Mouse (Mus musculus) limb, embryonic 14.5 days (tissue): Measurements from ENCODE around the gene Sema3f. TPM values are rescaled to one million over a fixed set of nuclear protein-coding genes. Genes with fewer than 3 reads are reported as not detected.
A peak's percentile ranks its signal among the peaks of the same experiment; 100 is the strongest.

Experiments
- ATAC-seq: fragments of 200-750 bp; cut with Nextera tagmentation; 2 replicates; pipeline ENCODE4 v1.8.0; 2017; ENCODE audit warnings: low read depth, moderate number of reproducible peaks, moderate TSS enrichment; ENCODE audit not compliant: low FRiP score
- DNase-seq: peaks from one replicate; pipeline ENCODE4 v3.0.0-alpha.2; 2015; ENCODE audit warnings: low spot score
- H3K27ac ChIP-seq: fragments of 300-500 bp; sonication (generic); replicated peaks from 2 replicates; pipeline ENCODE4 v1.5.1; 2014; ENCODE audit warnings: low read depth, mild to moderate bottlenecking, low read length, moderate library complexity, mixed read lengths
- H3K27me3 ChIP-seq: fragments of 300-500 bp; sonication (generic); 2 replicates; pipeline ENCODE4 v1.6.1; 2014; ENCODE audit warnings: low read length, mixed read lengths; ENCODE audit not compliant: control insufficient read depth, insufficient read depth
- H3K36me3 ChIP-seq: fragments of 300-500 bp; sonication (generic); 2 replicates; pipeline ENCODE4 v1.6.1; 2014; ENCODE audit warnings: mild to moderate bottlenecking, low read length, moderate library complexity, mixed read lengths; ENCODE audit not compliant: control insufficient read depth, insufficient read depth
- H3K4me1 ChIP-seq: fragments of 300-500 bp; sonication (generic); 2 replicates; pipeline ENCODE4 v1.6.1; 2014; ENCODE audit warnings: antibody characterized with exemption, low read length, mixed read lengths; ENCODE audit not compliant: control insufficient read depth, insufficient read depth
- H3K4me2 ChIP-seq: fragments of 300-500 bp; sonication (generic); replicated peaks from 2 replicates; pipeline ENCODE4 v1.6.1; 2014; ENCODE audit warnings: low read depth, mild to moderate bottlenecking, low read length, moderate library complexity; ENCODE audit not compliant: severe bottlenecking
- H3K4me3 ChIP-seq: fragments of 300-500 bp; sonication (generic); replicated peaks from 2 replicates; pipeline ENCODE4 v1.5.1; 2014; ENCODE audit warnings: low read length
- H3K9ac ChIP-seq: fragments of 300-500 bp; sonication (generic); 2 replicates; pipeline ENCODE4 v1.6.1; 2014; ENCODE audit warnings: mild to moderate bottlenecking, low read depth, low read length, moderate library complexity; ENCODE audit not compliant: severe bottlenecking
- H3K9me3 ChIP-seq: fragments of 300-500 bp; sonication (generic); 2 replicates; pipeline ENCODE4 v1.6.1; 2016; ENCODE audit warnings: low read length; ENCODE audit not compliant: control insufficient read depth
- POLR2A ChIP-seq: fragments of 200-500 bp; IDR thresholded peaks from 2 replicates; pipeline ENCODE4 v1.8.0; 2012; ENCODE audit warnings: inconsistent platforms, mild to moderate bottlenecking, moderate library complexity, borderline replicate concordance; ENCODE audit not compliant: insufficient read depth, insufficient read length; ENCODE audit errors: extremely low read depth
- WGBS: fragments of 180-500 bp; shearing (Covaris S2); extraction: QIAGEN DNeasy Blood & Tissue Kit; methylation state at CpG from one replicate; pipeline ENCODE4 v1.1.7; 2014; 5-methylcytosine and 5-hydroxymethylcytosine counted together
- polyA plus RNA-seq, 2 experiments: library from polyadenylated mRNA; depleted of rRNA in 1 of 2; stranded (reverse) in 1 of 2; unstranded in 1 of 2; fragments of >200 nt; fragmentation: Nextera tagmentation in 1 of 2; extraction: Ambion mirVana in 1 of 2; gene quantifications; 2 replicates each; pipeline versions ENCODE4 v1.2.1 to v1.2.3; 2012 to 2014

The Sema3f gene
- polyA plus RNA-seq, 2 experiments, result 48.8 to 228 TPM

- Histone ChIP-seq H3K4me3 (no peak overlapping the region), H3K27ac (no peak overlapping the region), H3K36me3 (no peaks in the 10 kb centered on the region), H3K9ac (no peak overlapping the region), H3K27me3 (peaks cover 4% of the 10 kb centered on the region; the same call in 1 of the 2 replicates), H3K9me3 (no peaks in the 10 kb centered on the region), H3K4me1 (peaks cover 8% of the 10 kb centered on the region), H3K4me2 (no peak overlapping the region)
- ATAC-seq (no peak), DNase-seq (no peak)
- no peak for TF ChIP-seq POLR2A
- 69% methylated on average over 9 of the region's 9 CpGs for WGBS
These were observed 46.8 kb downstream of the Sema3f start for GRCm38 (mm10) chr9:107663525-107663924.

GRCm38 (mm10) chr9:107662342-107662741 is 47.9 kb downstream of the Sema3f start:
- Histone ChIP-seq H3K4me1 (peaks cover 8% of the 10 kb centered on the region), H3K9ac (no peak overlapping the region), H3K36me3 (no peaks in the 10 kb centered on the region), H3K9me3 (no peaks in the 10 kb centered on the region), H3K4me3 (no peak overlapping the region), H3K27ac (no peak overlapping the region), H3K4me2 (no peak overlapping the region), H3K27me3 (peaks cover 4% of the 10 kb centered on the region; the same call in 1 of the 2 replicates)
- ATAC-seq (no peak), DNase-seq (no peak)
- TF ChIP-seq POLR2A, result no peak
- WGBS, result 73% methylated on average over 8 of the region's 8 CpGs

GRCm38 (mm10) chr9:107660777-107661176 is 49.5 kb downstream of the Sema3f start:
- no peak for ATAC-seq

GRCm38 (mm10) chr9:107659961-107660360 is 50.3 kb downstream of the Sema3f start:
- no peaks in the 10 kb centered on the region for H3K4me1 ChIP-seq
- no peaks in the 10 kb centered on the region for H3K36me3 ChIP-seq
- peak overlapping the region; percentile 21; the same call in 1 of the 2 replicates for H3K9ac ChIP-seq
- DNase-seq, result no peak
- ATAC-seq, result no peak
- H3K4me3 ChIP-seq, result no peak overlapping the region
- H3K27me3 ChIP-seq, result no peaks in the 10 kb centered on the region
- no peak overlapping the region for H3K4me2 ChIP-seq
- WGBS, result 86% methylated on average over 3 of the region's 3 CpGs
- no peak for TF ChIP-seq POLR2A
- no peak overlapping the region for H3K27ac ChIP-seq
- H3K9me3 ChIP-seq, result no peaks in the 10 kb centered on the region

More at GRCm38 (mm10) chr9:107660777-107661176, 49.5 kb downstream of the Sema3f start:
- DNase-seq, result no peak
- H3K4me2 ChIP-seq, result no peak overlapping the region
- H3K27me3 ChIP-seq, result no peaks in the 10 kb centered on the region; the same call in 1 of the 2 replicates
- H3K9ac ChIP-seq, result no peak overlapping the region
- H3K9me3 ChIP-seq, result no peaks in the 10 kb centered on the region
- TF ChIP-seq POLR2A, result no peak
- no peak overlapping the region for H3K27ac ChIP-seq
- no peak overlapping the region for H3K4me3 ChIP-seq
- 55% methylated on average over 3 of the region's 3 CpGs for WGBS
- H3K4me1 ChIP-seq, result no peaks in the 10 kb centered on the region
- no peaks in the 10 kb centered on the region for H3K36me3 ChIP-seq

- 78% methylated on average over 8 of the region's 10 CpGs for WGBS
- no peak overlapping the region for H3K27ac ChIP-seq
These were observed 50.7 kb downstream of the Sema3f start for GRCm38 (mm10) chr9:107659551-107659950.

GRCm38 (mm10) chr9:107658096-107658495 is 52.2 kb downstream of the Sema3f start:
- Histone ChIP-seq H3K9ac (no peak overlapping the region), H3K9me3 (no peaks in the 10 kb centered on the region), H3K4me3 (no peak overlapping the region), H3K4me2 (no peak overlapping the region), H3K27me3 (no peaks in the 10 kb centered on the region), H3K4me1 (no peaks in the 10 kb centered on the region), H3K36me3 (no peaks in the 10 kb centered on the region), H3K27ac (no peak overlapping the region)
- ATAC-seq, result no peak
- no peak for TF ChIP-seq POLR2A
- 81% methylated on average over 6 of the region's 6 CpGs for WGBS
- DNase-seq, result no peak

More at GRCm38 (mm10) chr9:107659551-107659950, 50.7 kb downstream of the Sema3f start:
- no peak for DNase-seq
- no peak for TF ChIP-seq POLR2A
- H3K4me2 ChIP-seq, result no peak overlapping the region
- no peaks in the 10 kb centered on the region for H3K36me3 ChIP-seq
- no peak overlapping the region for H3K4me3 ChIP-seq
- H3K4me1 ChIP-seq, result no peaks in the 10 kb centered on the region
- 0 out of 2 replicates have a peak, but pooled peaks have one; percentile 27 for ATAC-seq
- no peaks in the 10 kb centered on the region for H3K9me3 ChIP-seq
- H3K27me3 ChIP-seq, result no peaks in the 10 kb centered on the region
- peak overlapping the region; percentile 21; the same call in 1 of the 2 replicates for H3K9ac ChIP-seq
